Mouse (Mus musculus) lung, postnatal 0 days (tissue): ENCODE measurements at regions not wholly inside any gene's neighbourhood (a gene's known extent, or its start where the extent isn't known, plus 50 kb on each side); places are given as distances from the start of the nearest gene placed in this dataset.

Source experiments
- CTCF ChIP-seq: IDR thresholded peaks from 2 replicates; pipeline ENCODE4 v1.5.1; 2016; ENCODE audit warnings: antibody characterized with exemption, mild to moderate bottlenecking
- EP300 ChIP-seq: IDR thresholded peaks from 2 replicates; pipeline ENCODE4 v1.6.1; 2016; ENCODE audit warnings: antibody characterized with exemption, mild to moderate bottlenecking, control low read depth

DNA sequence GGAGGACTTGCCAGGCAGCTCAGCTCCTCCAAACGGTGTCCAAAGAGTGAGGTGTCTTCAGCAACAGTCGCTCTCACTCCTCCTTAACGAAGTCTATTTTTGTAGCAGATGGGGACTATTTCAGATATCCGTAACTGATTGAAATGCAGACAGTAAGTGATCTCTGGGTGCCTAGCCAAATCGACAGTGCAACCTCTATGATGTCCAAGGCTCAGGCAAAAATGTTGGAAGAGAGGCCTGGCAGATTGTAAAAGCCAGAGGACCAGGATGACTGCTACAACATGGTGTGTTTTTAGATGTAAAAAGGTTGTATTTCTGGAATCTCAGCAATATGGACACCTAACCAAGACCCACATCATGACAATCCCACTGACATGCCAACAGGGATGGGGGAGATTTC is 204.8 kb downstream of the Slc30a10 start:
- TF ChIP-seq CTCF (no peak), EP300 (no peak)
